Mouse (Mus musculus) lung, adult 18-20 months (tissue): ENCODE data around the gene Rnasek.

Experiments used
- DNase-seq, 2 experiments: peaks; one replicate each; pipeline ENCODE4 v3.0.0; 2022; ENCODE audit warnings: mixed read lengths in 2 of 2

Gene Rnasek

GRCm38 (mm10) chr11:70235254-70235900 is 4.3 kb downstream of the Rnasek start:
- no peak for DNase-seq

GRCm38 (mm10) chr11:70234497-70234896 is 5.1 kb downstream of the Rnasek start:
- no peak for DNase-seq

GRCm38 (mm10) chr11:70234037-70234436 is 5.6 kb downstream of the Rnasek start:
- peak in 1 of 2 experiments; percentile 21 for DNase-seq

- DNase-seq = no peak
These were observed 6.6 kb downstream of the Rnasek start for GRCm38 (mm10) chr11:70233016-70233415.

GRCm38 (mm10) chr11:70232546-70232945 is 7.1 kb downstream of the Rnasek start:
- DNase-seq = peak in 1 of 2 experiments; percentile 30

GRCm38 (mm10) chr11:70230239-70230727 is 9.4 kb downstream of the Rnasek start:
- peak; percentile 82 to 87 for DNase-seq

GRCm38 (mm10) chr11:70229260-70230010 is 10.2 kb downstream of the Rnasek start, which contains the start of gene Bcl6b:
Gene Bcl6b, minus strand, starts transcription at chr11:70229798.
- DNase-seq = peak in 1 of 2 experiments; percentile 52

GRCm38 (mm10) chr11:70228828-70229227 is 10.8 kb downstream of the Rnasek start:
- DNase-seq = peak; percentile 90 to 95

- no peak for DNase-seq
These were observed 11.9 kb downstream of the Rnasek start for GRCm38 (mm10) chr11:70227661-70228245.

- no peak for DNase-seq
These were observed 12.5 kb downstream of the Rnasek start for GRCm38 (mm10) chr11:70227126-70227525.

- peak; percentile 66 to 72 for DNase-seq
These were observed 13.1 kb downstream of the Rnasek start for GRCm38 (mm10) chr11:70226602-70226890.

GRCm38 (mm10) chr11:70225798-70226601 is 13.6 kb downstream of the Rnasek start:
- no peak for DNase-seq

GRCm38 (mm10) chr11:70223724-70224123 is 15.9 kb downstream of the Rnasek start:
- peak; percentile 65 to 77 for DNase-seq

GRCm38 (mm10) chr11:70221603-70222500 is 17.8 kb downstream of the Rnasek start:
- DNase-seq = peak in 1 of 2 experiments; percentile 26

- DNase-seq = peak; percentile 97 to 98
These were observed 18.7 kb downstream of the Rnasek start, which contains the start of gene Slc16a13 for GRCm38 (mm10) chr11:70220731-70221602. Gene Slc16a13, minus strand, starts transcription at chr11:70221064.

- DNase-seq = peak in 1 of 2 experiments; percentile 24
These were observed 19.3 kb downstream of the Rnasek start for GRCm38 (mm10) chr11:70220323-70220722.

- no peak for DNase-seq
These were observed 19.8 kb downstream of the Rnasek start for GRCm38 (mm10) chr11:70219873-70220272.

- no peak for DNase-seq
These were observed 20.7 kb downstream of the Rnasek start for GRCm38 (mm10) chr11:70218741-70219470.

GRCm38 (mm10) chr11:70218039-70218438 is 21.6 kb downstream of the Rnasek start:
- no peak for DNase-seq

GRCm38 (mm10) chr11:70216103-70216502 is 23.5 kb downstream of the Rnasek start:
- no peak for DNase-seq
